ENCODE assay signal across 22 mouse cellular contexts in genomic region chr12:9024071-9024470, GRCm38 (mm10). TPM values are rescaled to one million over a fixed set of nuclear protein-coding genes. Genes with fewer than 3 reads are reported as not detected.
DNase-seq lines count a peak whose midpoint lies in the region; ATAC-seq lines count a peak whose summit lies in the region.
"Had no signal": no experiment of that assay in that cellular context is flagged by ENCODE, and none has a peak within 500 bp of the region (broad histone marks: within the 10 kb centered on the region; RNA-seq: fewer than 3 reads in every experiment).

No protein-coding gene starts in this region.

- H3K9me3 ChIP-seq in heart, embryonic 10.5 days = no peaks in the 10 kb centered on the region
- H3K9me3 ChIP-seq in midbrain, embryonic 11.5 days (ENCODE audit: control insufficient read depth, low read length) = no peaks in the 10 kb centered on the region
- H3K9me3 ChIP-seq in midbrain, embryonic 13.5 days = no peaks in the 10 kb centered on the region
- H3K9me3 ChIP-seq: G1E had no signal

- 88% methylated on average over 14 of the region's 14 CpGs for WGBS in heart, embryonic 10.5 days
- 95% methylated on average over 14 of the region's 14 CpGs for WGBS in midbrain, embryonic 11.5 days
- WGBS in midbrain, embryonic 13.5 days = 96% methylated on average over 14 of the region's 14 CpGs

- intact Hi-C loops in heart, postnatal 14 days (cut with DNase I) = no loop called here
- intact Hi-C loops in heart, postnatal 36 days (cut with DNase I) = loop anchor here (10.0 kb wide), 1 partner anchor 709 kb away; the partner anchor contains the start of gene Hs1bp3

- DNase-seq in heart, adult 11 months = peak; percentile 59
- no peak for DNase-seq in heart, postnatal 14 days
- peak; percentile 57 for DNase-seq in heart, embryonic 10.5 days (ENCODE audit: low spot score)
- no peak for DNase-seq in heart, adult 9 months (ENCODE audit: low spot score in 2 of 2)
- peak; percentile 2 for DNase-seq in heart, postnatal 4 days
- DNase-seq in heart, postnatal 36 days = no peak
- peak; percentile 71 for DNase-seq in midbrain, embryonic 11.5 days (ENCODE audit: low spot score, missing footprints)
- DNase-seq: adrenal gland, adult 2 months; adrenal gland, adult 8-10 months; adrenal gland, postnatal 10 days; adrenal gland, postnatal 14 days; adrenal gland, postnatal 25 days; adrenal gland, postnatal 36 days; B cell, adult 2 months; cerebellum, adult 11 months; cerebellum, adult 11-12 months had no signal

- H3K27ac ChIP-seq in heart, embryonic 10.5 days = no peak overlapping the region
- no peak overlapping the region for H3K27ac ChIP-seq in midbrain, embryonic 11.5 days (ENCODE audit: low read depth, low read length)
- H3K27ac ChIP-seq in midbrain, embryonic 13.5 days = no peak overlapping the region

- H3K27me3 ChIP-seq in heart, embryonic 10.5 days (ENCODE audit: insufficient read depth, poor library complexity, severe bottlenecking) = no peaks in the 10 kb centered on the region
- no peaks in the 10 kb centered on the region for H3K27me3 ChIP-seq in midbrain, embryonic 11.5 days (ENCODE audit: control insufficient read depth, insufficient read depth, low read length)
- no peaks in the 10 kb centered on the region for H3K27me3 ChIP-seq in midbrain, embryonic 13.5 days
- H3K27me3 ChIP-seq: CH12.LX, Patski had no signal

- no peak overlapping the region for H3K4me3 ChIP-seq in heart, embryonic 10.5 days
- H3K4me3 ChIP-seq in midbrain, embryonic 11.5 days (ENCODE audit: low read depth, low read length) = no peak overlapping the region
- H3K4me3 ChIP-seq in midbrain, embryonic 13.5 days (replicated peaks) = no peak overlapping the region

- no peak overlapping the region for H3K4me2 ChIP-seq in midbrain, embryonic 11.5 days
- no peak overlapping the region for H3K4me2 ChIP-seq in midbrain, embryonic 13.5 days (replicated peaks)

- 0 out of 2 replicates have a peak, but pooled peaks cover 2% of the 10 kb centered on the region for H3K36me3 ChIP-seq in heart, embryonic 10.5 days
- no peaks in the 10 kb centered on the region for H3K36me3 ChIP-seq in midbrain, embryonic 11.5 days (ENCODE audit: control insufficient read depth, insufficient read depth, low read length)
- H3K36me3 ChIP-seq in midbrain, embryonic 13.5 days = peaks cover 25% of the 10 kb centered on the region
- H3K36me3 ChIP-seq: G1E had no signal

- no peak overlapping the region for H3K9ac ChIP-seq in midbrain, embryonic 11.5 days (ENCODE audit: low read length)
- H3K9ac ChIP-seq in midbrain, embryonic 13.5 days (replicated peaks) = no peak overlapping the region

- H3K4me1 ChIP-seq in heart, embryonic 10.5 days = no peaks in the 10 kb centered on the region
- H3K4me1 ChIP-seq in midbrain, embryonic 11.5 days (ENCODE audit: control insufficient read depth, insufficient read depth, low read length) = no peaks in the 10 kb centered on the region
- H3K4me1 ChIP-seq in midbrain, embryonic 13.5 days (replicated peaks) = no peaks in the 10 kb centered on the region

- ATAC-seq in midbrain, embryonic 11.5 days (ENCODE audit: low FRiP score) = no peak
- ATAC-seq in midbrain, embryonic 13.5 days = no peak
- ATAC-seq: activated CD4-positive, CD25-positive, alpha-beta regulatory T cell, adult 4 months; CD4-positive, CD25-positive, alpha-beta regulatory T cell, adult 4 months; Patski had no signal

RNA-seq across cellular contexts. Expression of gene Ttc32, which starts 5.7 kb away (rescaled TPM):
- total RNA-seq in heart, postnatal 14 days (2021) = 10 to 100 TPM; 20.8 to 24.2 TPM
- 11.8 and 14.4 TPM in 2 replicates for polyA plus RNA-seq in heart, embryonic 10.5 days (2016; fragmentation: Nextera tagmentation; extraction: Ambion mirVana)
- 10 to 100 TPM; 14.9 to 17.9 TPM for total RNA-seq in heart, postnatal 4 days (2021)
- 10 to 100 TPM; 25.5 to 28.5 TPM for total RNA-seq in heart, postnatal 36 days (2021)
- polyA plus RNA-seq in midbrain, embryonic 11.5 days (2014; fragmentation: Nextera tagmentation; extraction: Ambion mirVana) = 24.0 and 26.2 TPM in 2 replicates
- 15.5 and 16.8 TPM in 2 replicates for polyA plus RNA-seq in midbrain, embryonic 13.5 days (2015; fragmentation: Nextera tagmentation; extraction: Ambion mirVana)
- polyA plus RNA-seq: G1E had no signal

RNA-seq across cellular contexts. Expression of gene Wdr35, which starts 50.4 kb away (rescaled TPM):
- 10 to 100 TPM; 11.9 to 12.5 TPM for total RNA-seq in heart, postnatal 14 days (2021)
- 14.6 and 15.1 TPM in 2 replicates for polyA plus RNA-seq in heart, embryonic 10.5 days (2016; fragmentation: Nextera tagmentation; extraction: Ambion mirVana)
- total RNA-seq in heart, postnatal 4 days (2021) = 10 to 100 TPM; 14.9 to 16.7 TPM
- total RNA-seq in heart, postnatal 36 days (2021) = 10 to 100 TPM; 11.2 to 13.0 TPM
- 23.3 and 25.7 TPM in 2 replicates for polyA plus RNA-seq in midbrain, embryonic 11.5 days (2014; fragmentation: Nextera tagmentation; extraction: Ambion mirVana)
- 23.9 and 24.4 TPM in 2 replicates for polyA plus RNA-seq in midbrain, embryonic 13.5 days (2015; fragmentation: Nextera tagmentation; extraction: Ambion mirVana)
- polyA plus RNA-seq: G1E had no signal

Comparison
In these comparisons a context has a peak if more than half of its experiments do, and no peak if none do; other contexts are left out.
1. DNase-seq: peak in heart, adult 11 months (single experiment), heart, embryonic 10.5 days (single experiment), heart, postnatal 4 days (single experiment) and midbrain, embryonic 11.5 days (single experiment); none in heart, postnatal 14 days (0 of 2), heart, adult 9 months (0 of 2) and heart, postnatal 36 days (0 of 2).